In genomic region chr2:59564947-59565346, GRCm38 (mm10) we compare ENCODE assay signal across 19 mouse cellular contexts. TPM values are rescaled to one million over a fixed set of nuclear protein-coding genes. Genes with fewer than 3 reads are reported as not detected.
A peak's percentile ranks its signal among the peaks of the same experiment; 100 is the strongest.
DNase-seq lines count a peak whose midpoint lies in the region; ATAC-seq and TF ChIP-seq lines count a peak whose summit lies in the region.
"Had no signal": no experiment of that assay in that cellular context is flagged by ENCODE, and none has a peak within 500 bp of the region (broad histone marks: within the 10 kb centered on the region; RNA-seq: fewer than 3 reads in every experiment).

No protein-coding gene starts in this region.

- no peak for ATAC-seq in heart, postnatal 0 days (ENCODE audit: insufficient read depth, low read depth)
- ATAC-seq in heart, embryonic 12.5 days (ENCODE audit: insufficient number of reproducible peaks, low FRiP score) = no peak
- ATAC-seq in lung, embryonic 14.5 days (ENCODE audit: insufficient read depth) = no peak
- no peak for ATAC-seq in Patski
- no peak for ATAC-seq in erythroblast, adult 5-6 weeks (replicated peaks; ENCODE audit: low FRiP score, poor library complexity, severe bottlenecking)

- POLR2A ChIA-PET in Patski (lab: Charles Lee) = no interaction called here

- H3K27ac ChIP-seq in heart, postnatal 0 days (ENCODE audit: low read depth) = no peak overlapping the region
- H3K27ac ChIP-seq in heart, embryonic 12.5 days (ENCODE audit: poor library complexity, severe bottlenecking) = no peak overlapping the region
- H3K27ac ChIP-seq in lung, embryonic 14.5 days (ENCODE audit: low read depth) = no peak overlapping the region
- H3K27ac ChIP-seq: embryonic facial prominence, embryonic 13.5 days; heart, embryonic 10.5 days; limb, embryonic 12.5 days; liver, embryonic 13.5 days; neural tube, embryonic 12.5 days had no signal

- H3K27me3 ChIP-seq in heart, postnatal 0 days (ENCODE audit: control insufficient read depth, insufficient read depth, low read length) = no peaks in the 10 kb centered on the region
- no peaks in the 10 kb centered on the region for H3K27me3 ChIP-seq in heart, embryonic 12.5 days (replicated peaks)
- no peaks in the 10 kb centered on the region for H3K27me3 ChIP-seq in lung, embryonic 14.5 days (ENCODE audit: insufficient read depth, low read length)
- no peaks in the 10 kb centered on the region for H3K27me3 ChIP-seq in E14TG2a.4 (ENCODE audit: insufficient read depth, low read length)
- H3K27me3 ChIP-seq in Patski = no peaks in the 10 kb centered on the region
- H3K27me3 ChIP-seq: embryonic facial prominence, embryonic 13.5 days; limb, embryonic 12.5 days; liver, embryonic 13.5 days; megakaryocyte, embryonic 14.5 days; neural tube, embryonic 12.5 days had no signal

- H3K36me3 ChIP-seq in heart, postnatal 0 days (replicated peaks; ENCODE audit: control insufficient read depth, insufficient read depth, low read length) = no peaks in the 10 kb centered on the region
- no peaks in the 10 kb centered on the region for H3K36me3 ChIP-seq in heart, embryonic 12.5 days
- no peaks in the 10 kb centered on the region for H3K36me3 ChIP-seq in lung, embryonic 14.5 days (ENCODE audit: insufficient read depth)
- H3K36me3 ChIP-seq in E14TG2a.4 (ENCODE audit: insufficient read depth, low read length) = no peaks in the 10 kb centered on the region
- H3K36me3 ChIP-seq: embryonic facial prominence, embryonic 13.5 days; heart, embryonic 10.5 days; limb, embryonic 12.5 days; liver, embryonic 13.5 days; neural tube, embryonic 12.5 days had no signal

- no peaks in the 10 kb centered on the region for H3K4me1 ChIP-seq in heart, postnatal 0 days (ENCODE audit: control insufficient read depth, insufficient read depth)
- 0 out of 2 replicates have a peak, but pooled peaks cover 3% of the 10 kb centered on the region for H3K4me1 ChIP-seq in heart, embryonic 12.5 days (replicated peaks)
- peaks cover 3% of the 10 kb centered on the region; the same call in 1 of the 2 replicates for H3K4me1 ChIP-seq in lung, embryonic 14.5 days (ENCODE audit: insufficient read depth)
- H3K4me1 ChIP-seq in E14TG2a.4 (replicated peaks; ENCODE audit: low read depth, low read length) = no peaks in the 10 kb centered on the region
- H3K4me1 ChIP-seq: heart, embryonic 10.5 days; liver, embryonic 13.5 days; megakaryocyte, embryonic 14.5 days had no signal

- WGBS in heart, postnatal 0 days = 72% methylated on average over 4 of the region's 4 CpGs
- 70% methylated on average over 4 of the region's 4 CpGs for WGBS in heart, embryonic 12.5 days
- WGBS in lung, embryonic 14.5 days = 82% methylated on average over 4 of the region's 4 CpGs

- in situ Hi-C loops in Patski (cut with MboI; ENCODE audit: low pct_unique_long_range_greater_than_20kb) = no loop called here

- CTCF ChIA-PET in Patski (lab: Charles Lee) = no interaction called here

- no peak overlapping the region for H3K9ac ChIP-seq in heart, postnatal 0 days (replicated peaks; ENCODE audit: low read depth, low read length)
- H3K9ac ChIP-seq in heart, embryonic 12.5 days = no peak overlapping the region
- H3K9ac ChIP-seq in lung, embryonic 14.5 days = no peak overlapping the region
- H3K9ac ChIP-seq: embryonic facial prominence, embryonic 13.5 days; limb, embryonic 12.5 days; liver, embryonic 13.5 days; neural tube, embryonic 12.5 days had no signal

- TF ChIP-seq EP300 in heart, postnatal 0 days (IDR thresholded peaks at IDR 0.05; ENCODE audit: low read depth) = no peak

- no peak overlapping the region for H3K4me3 ChIP-seq in heart, postnatal 0 days (ENCODE audit: low read depth, low read length)
- H3K4me3 ChIP-seq in heart, embryonic 12.5 days = no peak overlapping the region
- no peak overlapping the region for H3K4me3 ChIP-seq in lung, embryonic 14.5 days (ENCODE audit: low read depth, low read length)
- H3K4me3 ChIP-seq in E14TG2a.4 (replicated peaks; ENCODE audit: low read length) = no peak overlapping the region
- H3K4me3 ChIP-seq: embryonic facial prominence, embryonic 13.5 days; heart, embryonic 10.5 days; limb, embryonic 12.5 days; liver, embryonic 13.5 days; megakaryocyte, embryonic 14.5 days; neural tube, embryonic 12.5 days had no signal

- no peak for DNase-seq in heart, postnatal 0 days (ENCODE audit: low spot score)
- DNase-seq in lung, embryonic 14.5 days = no peak
- DNase-seq in lung, postnatal 10 days = no peak
- DNase-seq in Patski (ENCODE audit: low read depth, low spot score) = no peak
- no peak for DNase-seq in retina, postnatal 1 day
- DNase-seq: cerebellum, adult 8-10 months; gastrocnemius, postnatal 36 days; heart, postnatal 36 days; kidney, postnatal 14 days; liver, embryonic 13.5 days; thymus, adult 18-20 months had no signal

- peaks cover 4% of the 10 kb centered on the region for H3K9me3 ChIP-seq in heart, postnatal 0 days (replicated peaks; ENCODE audit: control insufficient read depth, low read length)
- H3K9me3 ChIP-seq in heart, embryonic 12.5 days (replicated peaks) = peaks cover 23% of the 10 kb centered on the region
- H3K9me3 ChIP-seq in lung, embryonic 14.5 days (ENCODE audit: low read depth, low read length) = no peaks in the 10 kb centered on the region; the same call in 1 of the 2 replicates
- H3K9me3 ChIP-seq in E14TG2a.4 (ENCODE audit: low read length) = peaks cover 7% of the 10 kb centered on the region
- H3K9me3 ChIP-seq: liver, embryonic 13.5 days had no signal

- no peak overlapping the region for H3K4me2 ChIP-seq in heart, postnatal 0 days (ENCODE audit: low read depth, low read length)
- no peak overlapping the region for H3K4me2 ChIP-seq in heart, embryonic 12.5 days
- H3K4me2 ChIP-seq in lung, embryonic 14.5 days = no peak overlapping the region
- H3K4me2 ChIP-seq: embryonic facial prominence, embryonic 13.5 days; limb, embryonic 12.5 days; liver, embryonic 13.5 days; neural tube, embryonic 12.5 days had no signal

- TF ChIP-seq CTCF in heart, postnatal 0 days (IDR thresholded peaks at IDR 0.05; ENCODE audit: low read depth) = peak; percentile 18
- peak; percentile 40; the same call in 1 of the 2 replicates for TF ChIP-seq CTCF in lung, embryonic 14.5 days (IDR thresholded peaks at IDR 0.05; ENCODE audit: low read depth)
- TF ChIP-seq CTCF in E14TG2a.4 (conservative IDR thresholded peaks at IDR 0.05; ENCODE audit: low read length) (0 out of 2 replicates have a peak, but pooled peaks have one; percentile 10), Patski (IDR thresholded peaks at IDR 0.05) (peak; percentile 53)

RNA-seq across cellular contexts. Expression of gene Tanc1, which starts 46.9 kb away (rescaled TPM):
- 21.9 and 22.3 TPM in 2 replicates for total RNA-seq in heart, postnatal 0 days (2014; rRNA removed; ENCODE audit: low replicate concordance)
- polyA plus RNA-seq in heart, postnatal 0 days (2015; fragmentation: Nextera tagmentation; extraction: Ambion mirVana) = 11.8 and 12.3 TPM in 2 replicates
- 37.4 and 40.9 TPM in 2 replicates for polyA plus RNA-seq in heart, embryonic 12.5 days (2016; fragmentation: Nextera tagmentation; extraction: Ambion mirVana)
- 28.8 and 31.0 TPM in 2 replicates for polyA plus RNA-seq in lung, embryonic 14.5 days (2014; fragmentation: Nextera tagmentation; extraction: Ambion mirVana)
- 45.3 TPM for polyA plus RNA-seq in Patski (2021)
- 0.84 and 3.3 TPM in 2 replicates for total RNA-seq in erythroblast, adult 5-6 weeks (2015; ENCODE audit: low replicate concordance)
- 1.1 and 3.4 TPM in 2 replicates for total RNA-seq in erythroblast, adult 5-6 weeks (2017; ENCODE audit: low replicate concordance)
